Mouse (Mus musculus) kidney, adult 18-20 months (tissue): ENCODE data around the gene Rnase10.
"Not testable (repeated sequence)": the region's sequence is repeated elsewhere in the genome, so short reads cannot be mapped to it uniquely, and the experiment has no call there.

ENCODE experiments used
- DNase-seq: peaks from one replicate; pipeline ENCODE4 v3.0.0; 2021

The Rnase10 gene

DNA sequence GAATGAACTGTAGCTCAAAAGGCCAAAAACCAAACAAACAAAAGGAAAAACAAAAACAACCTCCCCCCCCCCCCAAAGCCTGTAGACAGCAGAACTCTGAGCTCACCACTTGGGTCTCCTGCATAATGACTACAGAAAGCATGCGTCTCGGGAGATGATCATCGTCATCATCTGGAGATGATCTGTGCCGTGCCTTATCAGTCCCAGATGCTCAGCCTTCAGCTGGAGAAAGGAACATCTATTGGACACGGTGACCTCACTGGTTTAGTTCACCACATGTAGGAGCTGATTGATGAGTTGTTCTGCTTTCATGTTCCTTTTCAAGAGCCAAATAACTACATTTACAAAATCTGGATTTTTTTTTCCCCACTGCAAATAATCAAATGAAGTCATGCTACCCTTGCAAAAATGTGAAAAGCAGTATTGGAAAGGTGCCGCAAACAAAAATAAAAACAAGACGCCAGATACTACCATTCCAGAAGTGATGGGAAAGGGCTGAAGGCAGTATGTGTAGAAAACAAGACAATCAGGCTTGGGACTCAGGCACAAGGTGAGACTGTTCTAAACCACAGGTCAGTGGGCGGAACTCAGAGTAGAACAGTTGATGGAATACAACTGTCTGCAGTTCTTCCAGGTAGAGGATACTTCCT lies at the start of gene Rnase10:
Gene Rnase10, plus strand, starts transcription at position 600 of the 650 bp plus-strand sequence.
- no peak for DNase-seq

- DNase-seq, result not testable (repeated sequence)
These were observed 49.1 kb upstream of the Rnase10 start for GRCm38 (mm10) chr14:50958289-50958995.

GRCm38 (mm10) chr14:50968216-50968980 lies 39.2 kb upstream of the Rnase10 start:
- DNase-seq, result no peak

DNA sequence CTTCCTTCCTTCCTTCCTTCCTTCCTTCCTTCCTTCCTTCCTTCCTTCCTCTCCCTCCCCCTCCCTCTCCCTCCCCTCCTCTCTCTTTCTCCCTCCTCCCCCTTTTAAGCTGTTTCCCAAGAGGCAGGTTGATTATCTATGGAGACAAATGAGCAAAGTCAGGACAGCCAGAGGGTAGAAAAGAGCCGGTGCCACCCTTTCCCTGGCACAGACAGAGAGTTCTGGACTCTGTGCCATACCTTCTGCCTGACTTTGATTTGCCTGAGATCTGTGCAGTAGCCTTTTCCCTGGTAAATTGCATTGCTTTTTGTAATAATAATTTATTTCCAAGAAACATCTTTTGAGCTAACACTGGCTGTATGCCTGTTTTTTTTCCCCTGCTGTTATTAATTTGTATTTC lies 38.5 kb upstream of the Rnase10 start:
- DNase-seq, result no peak

DNA sequence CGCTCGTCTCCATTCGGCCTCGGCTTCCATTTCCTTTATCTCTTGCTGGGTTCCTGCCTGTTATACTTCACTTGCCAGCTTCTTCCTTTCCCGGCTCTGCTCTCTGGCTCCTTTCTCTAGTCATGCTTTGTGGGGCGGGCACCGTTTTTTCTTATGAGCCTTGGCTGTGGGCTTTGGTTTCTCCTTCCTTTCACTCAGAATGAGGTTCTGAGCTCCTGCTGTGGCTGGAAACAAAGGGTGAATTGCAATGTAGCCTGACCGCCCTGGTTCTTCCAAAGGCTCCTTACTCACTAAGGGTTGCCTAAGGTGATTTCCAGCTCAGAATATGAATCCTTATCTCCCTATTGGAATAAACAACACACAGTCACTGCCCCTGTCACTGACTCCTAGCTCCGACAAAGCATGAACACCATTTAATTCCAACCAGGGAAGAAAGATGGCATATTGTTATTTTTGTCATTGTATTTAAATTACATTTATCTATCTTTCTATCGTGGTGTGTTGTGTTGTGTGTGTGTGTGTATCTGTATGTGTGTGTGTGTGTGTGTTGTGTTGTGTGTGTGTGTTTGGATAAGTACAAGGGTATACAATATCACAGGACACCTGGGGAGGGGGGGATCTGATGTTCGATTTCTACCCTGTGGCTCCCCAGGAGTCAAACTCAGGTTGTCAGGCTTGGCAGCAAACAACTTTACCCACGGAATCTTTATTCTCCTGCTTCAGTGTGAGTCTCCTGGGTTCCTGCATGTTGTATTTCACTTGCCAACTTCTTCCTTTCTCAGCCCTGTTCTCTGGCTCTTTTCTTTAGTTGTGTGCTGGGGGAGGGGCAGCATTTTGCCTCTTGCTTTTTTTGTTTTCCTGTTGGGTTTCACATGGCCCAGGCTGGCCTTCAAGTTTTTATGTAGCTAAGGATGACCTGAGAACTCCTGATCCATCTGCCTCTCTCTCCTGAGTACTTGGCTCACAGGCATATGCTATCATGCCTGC lies 37.7 kb upstream of the Rnase10 start:
- no peak for DNase-seq

DNA sequence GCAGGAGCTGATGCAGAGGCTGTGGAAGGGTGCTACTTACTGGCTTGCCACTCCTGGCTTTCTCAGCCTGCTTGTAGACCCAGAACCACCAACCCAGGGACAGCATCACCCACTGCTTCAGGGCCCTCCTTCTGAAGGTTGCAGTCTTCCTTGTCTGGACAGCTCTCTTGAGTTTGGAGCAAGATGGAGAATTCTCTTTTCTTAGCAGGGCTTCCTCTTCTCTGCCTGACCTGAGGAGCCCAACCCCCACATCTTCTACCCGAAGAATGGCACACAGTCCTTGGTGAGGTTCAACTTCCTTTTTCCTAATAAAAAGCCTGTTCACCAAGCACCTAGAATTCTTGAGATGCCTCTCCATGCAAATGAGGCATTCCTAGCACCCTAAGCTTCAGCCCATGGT lies 36.7 kb upstream of the Rnase10 start:
- no peak for DNase-seq

GRCm38 (mm10) chr14:50973054-50973453 lies 34.5 kb upstream of the Rnase10 start:
- not testable (repeated sequence) for DNase-seq

DNA sequence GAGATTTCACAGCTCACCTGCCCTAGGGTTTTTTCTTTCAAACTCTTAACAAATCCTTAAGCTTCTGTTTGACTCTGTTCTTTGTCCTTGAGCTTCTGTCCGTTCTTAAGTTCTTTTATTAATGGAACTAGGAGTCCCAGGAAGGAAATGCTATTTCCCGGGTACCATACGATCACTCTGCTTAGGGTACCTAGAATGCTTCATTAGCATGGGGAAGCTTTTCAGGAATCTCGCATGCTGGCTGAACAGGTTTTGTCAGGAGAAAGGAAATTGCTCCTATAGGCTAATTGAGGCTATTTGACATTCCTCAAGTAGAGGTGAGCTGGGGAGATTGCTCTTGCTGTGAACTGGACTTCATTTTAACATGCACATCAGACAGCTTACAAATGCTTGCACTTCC lies 33.9 kb upstream of the Rnase10 start:
- DNase-seq, result no peak

GRCm38 (mm10) chr14:50975001-50975400 lies 32.5 kb upstream of the Rnase10 start:
- DNase-seq, result no peak

- peak; percentile 44 for DNase-seq
These were observed 30.9 kb upstream of the Rnase10 start for GRCm38 (mm10) chr14:50976674-50977073.

GRCm38 (mm10) chr14:50978451-50978850 lies 29.1 kb upstream of the Rnase10 start:
- DNase-seq, result not testable (repeated sequence)

GRCm38 (mm10) chr14:50979631-50980030 lies 27.9 kb upstream of the Rnase10 start:
- peak; percentile 41 for DNase-seq

- no peak for DNase-seq
These were observed 26.3 kb upstream of the Rnase10 start for GRCm38 (mm10) chr14:50981207-50981606.

GRCm38 (mm10) chr14:50981837-50982236 lies 25.7 kb upstream of the Rnase10 start:
- DNase-seq, result no peak

GRCm38 (mm10) chr14:50987668-50988067 lies 19.9 kb upstream of the Rnase10 start:
- DNase-seq, result peak; percentile 53

DNA sequence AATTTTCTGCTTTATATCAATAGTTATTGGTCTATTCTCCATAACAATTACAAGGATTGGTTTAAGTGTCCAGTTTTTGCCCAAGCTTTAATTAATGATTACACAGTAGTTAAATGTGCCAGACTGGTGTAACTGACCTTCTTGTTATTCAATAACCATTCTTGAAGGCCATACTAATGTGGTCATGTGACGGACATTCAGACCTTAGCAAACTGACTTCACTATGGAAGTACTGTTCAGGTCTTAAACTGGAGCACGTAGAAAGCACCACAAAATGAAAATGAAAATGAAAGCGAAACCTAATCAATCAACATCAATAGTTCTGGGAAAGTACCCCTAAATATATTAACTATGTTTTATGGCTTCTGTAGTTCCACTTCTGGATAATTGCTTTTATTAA lies 16.5 kb upstream of the Rnase10 start:
- DNase-seq, result no peak

DNA sequence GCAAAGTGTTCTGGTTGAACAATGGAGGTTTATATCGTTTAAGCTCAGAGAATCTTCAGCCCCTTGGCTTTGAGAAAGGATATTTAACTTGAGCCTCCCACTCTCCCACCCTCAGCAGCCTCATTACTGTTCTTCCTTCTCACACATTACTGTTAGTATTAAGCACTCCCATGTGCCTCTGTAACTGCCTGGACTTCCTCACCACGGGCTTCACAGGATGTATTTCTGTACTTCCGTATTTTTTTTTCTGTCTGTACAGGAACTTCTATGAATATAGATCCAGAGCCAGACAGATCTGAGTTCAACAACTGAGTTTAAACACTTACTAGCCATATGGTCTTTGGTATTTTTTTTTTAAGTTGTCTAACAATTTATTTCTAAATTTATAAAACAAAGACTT lies 10.5 kb upstream of the Rnase10 start:
- DNase-seq, result no peak

GRCm38 (mm10) chr14:50997999-50998666 lies 9.4 kb upstream of the Rnase10 start:
- DNase-seq, result peak; percentile 45

DNA sequence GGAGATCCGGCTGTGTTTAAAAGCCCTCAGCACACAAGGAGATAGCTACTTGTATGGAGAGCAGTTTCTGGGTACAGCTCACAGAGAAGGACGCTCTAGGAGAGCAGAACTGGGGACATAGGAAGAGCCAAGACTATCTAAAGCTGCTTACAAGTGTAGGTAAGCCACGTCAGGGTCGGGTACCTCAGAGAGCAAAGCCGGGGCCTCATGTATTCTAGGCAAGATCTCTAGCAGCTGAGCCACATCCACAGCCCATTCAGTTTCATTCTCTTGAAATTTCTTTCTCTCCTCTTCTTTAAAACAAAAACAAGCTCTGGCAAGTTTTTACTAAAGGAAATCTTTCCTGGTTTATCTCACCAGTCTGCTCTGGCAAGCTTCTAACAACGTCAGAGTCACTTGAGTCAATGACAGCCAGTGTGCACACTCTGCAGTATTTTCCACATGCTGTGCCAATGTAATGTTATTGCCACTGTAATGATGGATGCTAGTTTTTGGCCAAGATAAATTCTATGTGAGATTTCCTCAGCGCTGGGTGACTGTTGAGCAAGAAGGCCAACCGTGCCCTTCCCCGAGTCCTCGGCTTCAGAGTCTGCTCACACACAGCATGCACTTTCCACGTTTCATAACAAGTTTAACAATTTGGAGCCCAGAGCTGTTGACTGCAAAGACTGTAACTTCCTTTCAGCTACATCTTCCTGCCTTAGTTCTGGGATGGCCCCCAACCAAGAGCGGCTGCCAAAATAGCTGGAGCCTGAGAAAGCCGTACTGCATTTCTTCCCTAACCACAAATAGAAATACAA lies 563 bp downstream of the Rnase10 start:
- DNase-seq, result peak; percentile 47

DNA sequence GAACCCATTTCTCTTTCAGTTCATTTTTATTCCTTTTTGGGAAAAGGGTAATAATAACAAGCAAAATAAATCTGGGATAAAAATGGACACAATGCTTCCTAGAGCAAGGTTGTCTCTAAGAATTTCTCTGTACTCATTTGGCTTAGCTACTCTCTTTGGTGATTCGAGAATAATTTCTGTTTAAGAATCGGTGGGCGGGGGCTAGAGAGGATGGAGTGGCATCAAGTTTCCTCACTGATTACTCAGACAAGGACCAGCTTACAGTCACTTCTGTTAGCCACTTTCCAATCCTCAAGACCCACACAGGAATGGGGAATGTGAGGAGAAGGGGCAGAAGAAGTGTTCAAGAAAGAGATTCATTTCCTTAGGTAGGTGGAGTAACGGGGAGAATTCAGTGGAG lies 1.2 kb downstream of the Rnase10 start:
- DNase-seq, result no peak

DNA sequence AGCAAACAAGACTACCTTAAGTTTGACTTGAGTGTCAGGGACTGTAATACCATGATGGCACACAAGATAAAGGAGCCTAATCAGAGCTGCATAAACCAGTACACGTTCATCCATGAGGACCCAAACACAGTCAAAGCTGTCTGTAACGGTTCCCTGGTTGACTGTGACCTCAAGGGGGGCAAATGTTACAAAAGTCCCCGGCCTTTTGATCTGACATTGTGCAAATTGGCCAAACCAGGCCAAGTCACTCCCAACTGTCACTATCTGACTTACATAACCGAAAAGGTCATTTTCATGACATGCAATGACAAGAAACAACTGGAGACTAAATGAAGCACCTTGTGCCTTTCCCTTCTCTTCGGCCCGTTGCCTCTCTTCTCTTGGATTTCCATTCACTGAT lies 2.0 kb downstream of the Rnase10 start:
- no peak for DNase-seq
